Comparison of ENCODE assay signal across 17 mouse cellular contexts in the genomic region with DNA sequence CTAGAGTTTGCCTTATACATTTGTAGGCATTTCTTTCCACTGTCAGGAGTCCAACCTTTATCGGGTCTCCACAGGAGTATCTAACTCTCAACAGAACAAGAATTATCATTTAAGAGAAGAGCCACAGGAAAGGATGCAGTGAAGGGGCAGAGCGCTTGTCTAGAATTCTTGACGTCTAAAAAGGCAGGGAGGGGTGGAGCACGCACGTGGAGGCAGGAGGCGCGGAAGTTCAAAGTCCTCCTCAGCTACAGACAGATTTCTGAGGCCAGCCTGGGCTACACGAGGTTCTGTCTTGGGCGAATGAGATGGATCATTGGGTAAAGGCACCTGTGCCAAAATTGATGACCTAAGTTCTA. TPM values are rescaled to one million over a fixed set of nuclear protein-coding genes. Genes with fewer than 3 reads are reported as not detected.
DNase-seq lines count a peak whose midpoint lies in the region; ATAC-seq and TF ChIP-seq lines count a peak whose summit lies in the region.
"Had no signal": no experiment of that assay in that cellular context is flagged by ENCODE, and none has a peak within 500 bp of the region (broad histone marks: within the 10 kb centered on the region; RNA-seq: fewer than 3 reads in every experiment).

No protein-coding gene starts in this region.

- H3K36me3 ChIP-seq in neural tube, embryonic 13.5 days = no peaks in the 10 kb centered on the region
- H3K36me3 ChIP-seq in neural tube, embryonic 15.5 days = no peaks in the 10 kb centered on the region
- no peaks in the 10 kb centered on the region for H3K36me3 ChIP-seq in liver, embryonic 11.5 days (ENCODE audit: control insufficient read depth, insufficient read depth, low read length)
- H3K36me3 ChIP-seq: heart, embryonic 15.5 days had no signal

- no peak for TF ChIP-seq CTCF in left cerebral cortex, adult 2 months (IDR thresholded peaks at IDR 0.05)

- no peak for ATAC-seq in neural tube, embryonic 13.5 days (ENCODE audit: low read depth)
- ATAC-seq in neural tube, embryonic 15.5 days (ENCODE audit: low FRiP score) = no peak
- peak; percentile 74 for ATAC-seq in liver, embryonic 11.5 days (replicated peaks; ENCODE audit: low FRiP score)
- ATAC-seq: Patski had no signal

- peak; percentile 25 for DNase-seq in embryo, embryonic 9.5 days (ENCODE audit: extremely low spot score)
- no peak for DNase-seq in embryo, embryonic 10.5 days (ENCODE audit: low spot score)
- no peak for DNase-seq in liver, embryonic 11.5 days (ENCODE audit: low spot score)
- DNase-seq in lung, postnatal 25 days (ENCODE audit: low spot score) = no peak
- no peak for DNase-seq in left cerebral cortex, adult 2 months (ENCODE audit: extremely low spot score in 1 of 2, low spot score in 2 of 2)
- DNase-seq in cerebellum, postnatal 25 days = no peak
- DNase-seq: adrenal gland, adult 8-10 months; cerebellum, adult 9-10 months; gastrocnemius, postnatal 36 days; kidney, adult 9 months; thymus, postnatal 25 days had no signal

- 60% methylated on average over 9 of the region's 9 CpGs for WGBS in neural tube, embryonic 13.5 days
- WGBS in neural tube, embryonic 15.5 days = 59% methylated on average over 9 of the region's 9 CpGs
- 52% methylated on average over 9 of the region's 9 CpGs for WGBS in liver, embryonic 11.5 days

- H3K27ac ChIP-seq in neural tube, embryonic 13.5 days (replicated peaks) = no peak overlapping the region
- H3K27ac ChIP-seq in neural tube, embryonic 15.5 days (replicated peaks) = no peak overlapping the region; the same call in 1 of the 2 replicates
- no peak overlapping the region for H3K27ac ChIP-seq in liver, embryonic 11.5 days (ENCODE audit: low read depth, low read length)
- no peak overlapping the region for H3K27ac ChIP-seq in left cerebral cortex, adult 2 months
- H3K27ac ChIP-seq: heart, embryonic 15.5 days; macrophage had no signal

- peak overlapping the region; percentile 31 for H3K4me2 ChIP-seq in neural tube, embryonic 13.5 days
- no peak overlapping the region for H3K4me2 ChIP-seq in neural tube, embryonic 15.5 days
- H3K4me2 ChIP-seq in liver, embryonic 11.5 days = no peak overlapping the region; the same call in 1 of the 2 replicates
- H3K4me2 ChIP-seq: heart, embryonic 15.5 days had no signal

- H3K9me3 ChIP-seq in neural tube, embryonic 13.5 days = no peaks in the 10 kb centered on the region
- H3K9me3 ChIP-seq in neural tube, embryonic 15.5 days (replicated peaks) = no peaks in the 10 kb centered on the region
- no peaks in the 10 kb centered on the region for H3K9me3 ChIP-seq in liver, embryonic 11.5 days (ENCODE audit: control insufficient read depth, low read length)
- H3K9me3 ChIP-seq: heart, embryonic 15.5 days had no signal

- intact Hi-C loops in left cerebral cortex, adult 2 months (cut with DNase I) = no loop called here

- H3K27me3 ChIP-seq in neural tube, embryonic 13.5 days = no peaks in the 10 kb centered on the region
- no peaks in the 10 kb centered on the region for H3K27me3 ChIP-seq in neural tube, embryonic 15.5 days (replicated peaks)
- no peaks in the 10 kb centered on the region; the same call in 1 of the 2 replicates for H3K27me3 ChIP-seq in liver, embryonic 11.5 days (replicated peaks; ENCODE audit: control insufficient read depth, insufficient read depth, low read length)
- H3K27me3 ChIP-seq: CH12.LX; heart, embryonic 15.5 days; Patski had no signal

- no peak overlapping the region for H3K4me3 ChIP-seq in neural tube, embryonic 13.5 days
- no peak overlapping the region for H3K4me3 ChIP-seq in neural tube, embryonic 15.5 days (replicated peaks)
- H3K4me3 ChIP-seq in liver, embryonic 11.5 days (ENCODE audit: low read depth, low read length) = no peak overlapping the region
- H3K4me3 ChIP-seq in left cerebral cortex, adult 2 months = no peak overlapping the region
- H3K4me3 ChIP-seq: heart, embryonic 15.5 days had no signal

- peaks cover 13% of the 10 kb centered on the region for H3K4me1 ChIP-seq in neural tube, embryonic 13.5 days (replicated peaks)
- peaks cover 8% of the 10 kb centered on the region; the same call in 1 of the 2 replicates for H3K4me1 ChIP-seq in neural tube, embryonic 15.5 days
- H3K4me1 ChIP-seq in liver, embryonic 11.5 days (replicated peaks; ENCODE audit: control insufficient read depth, insufficient read depth, low read length) = peaks cover 36% of the 10 kb centered on the region

- no peak overlapping the region for H3K9ac ChIP-seq in neural tube, embryonic 13.5 days
- H3K9ac ChIP-seq in neural tube, embryonic 15.5 days (replicated peaks) = no peak overlapping the region
- H3K9ac ChIP-seq in liver, embryonic 11.5 days (ENCODE audit: low read depth, low read length) = no peak overlapping the region
- H3K9ac ChIP-seq: heart, embryonic 15.5 days had no signal

RNA-seq across cellular contexts. Expression of a gene that starts 23.7 kb away (rescaled TPM):
- 2.1 and 3.5 TPM in 2 replicates for polyA plus RNA-seq in neural tube, embryonic 13.5 days (2015; fragmentation: Nextera tagmentation; extraction: Ambion mirVana)
- polyA plus RNA-seq in neural tube, embryonic 15.5 days (2015; fragmentation: Nextera tagmentation; extraction: Ambion mirVana) = 3.1 TPM in 2 replicates
- polyA plus RNA-seq in liver, embryonic 11.5 days (2014; fragmentation: Nextera tagmentation; extraction: Ambion mirVana) = 2.9 and 3.5 TPM in 2 replicates
- total RNA-seq in left cerebral cortex, adult 2 months (2021) = 10 to 100 TPM; 23.5 to 25.6 TPM
